Mouse (Mus musculus): ENCODE data around the gene Slc16a3. TPM values are rescaled to one million over a fixed set of nuclear protein-coding genes. Genes with fewer than 3 reads are reported as not detected.

The Slc16a3 gene
- polyA plus RNA-seq, 1 experiment from 2014 or later, result 21.9 TPM

DNA sequence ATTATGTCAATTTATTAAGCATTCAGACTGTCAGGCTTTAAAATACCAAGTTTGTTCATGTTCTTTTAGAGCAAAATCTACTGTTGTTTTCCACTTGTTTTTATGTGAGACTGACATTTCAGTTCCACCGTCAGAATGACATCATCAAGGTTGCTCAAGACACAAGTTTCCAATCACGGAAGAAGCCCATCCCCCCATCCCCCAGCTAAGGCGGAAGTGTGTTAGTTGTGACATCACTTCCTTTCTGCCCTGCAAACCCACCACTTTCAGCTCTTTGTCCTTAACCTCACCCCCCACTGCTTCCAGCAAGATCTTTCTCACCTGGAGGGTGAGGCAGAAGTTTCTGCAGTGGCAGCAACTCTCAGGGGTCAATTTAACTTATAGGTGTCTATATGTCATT, 31.8 kb upstream of the Slc16a3 start:
- Histone ChIP-seq H3K4me2 (replicated peaks; ENCODE audit: low read depth, low read length) (no peak overlapping the region), H3K27me3 (ENCODE audit: control insufficient read depth, insufficient read depth, low read length) (no peaks in the 10 kb centered on the region), H3K27ac (ENCODE audit: low read depth, low read length) (no peak overlapping the region), H3K4me3 (ENCODE audit: low read length) (no peak overlapping the region), H3K9me3 (ENCODE audit: control insufficient read depth, low read length) (no peaks in the 10 kb centered on the region), H3K4me1 (ENCODE audit: control insufficient read depth, insufficient read depth, low read length) (no peaks in the 10 kb centered on the region), H3K9ac (ENCODE audit: low read depth, low read length) (no peak overlapping the region), H3K36me3 (ENCODE audit: control insufficient read depth, insufficient read depth, low read length) (peaks cover 30% of the 10 kb centered on the region; the same call in 1 of the 2 replicates)
- 79% methylated on average over 3 of the region's 3 CpGs for WGBS
- no peak for ATAC-seq (ENCODE audit: low FRiP score, low TSS enrichment)

DNA sequence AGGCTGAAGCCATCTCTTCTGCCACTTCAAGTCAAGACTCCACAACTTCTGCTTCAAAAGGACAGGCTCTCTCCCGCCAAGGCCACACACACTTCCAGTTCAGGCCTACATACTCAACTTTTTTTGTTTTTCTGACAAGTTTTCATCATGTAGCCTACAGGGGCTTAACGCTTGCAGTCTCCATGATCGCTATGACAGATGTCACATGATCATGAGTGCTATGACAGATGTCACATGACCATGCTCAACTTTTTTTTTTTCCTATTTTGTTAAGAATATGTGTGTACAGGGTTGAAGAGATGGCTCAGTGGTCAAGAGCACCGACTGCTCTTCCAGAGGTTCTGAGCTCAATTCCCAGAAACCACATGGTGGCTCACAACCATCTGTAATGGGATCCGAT, 30.5 kb upstream of the Slc16a3 start:
- H3K9ac ChIP-seq (ENCODE audit: low read depth, low read length), result no peak overlapping the region
- H3K27ac ChIP-seq (ENCODE audit: low read depth, low read length), result no peak overlapping the region
- H3K4me3 ChIP-seq (ENCODE audit: low read length), result no peak overlapping the region
- 98% methylated on average over 5 of the region's 5 CpGs for WGBS
- no peaks in the 10 kb centered on the region for H3K4me1 ChIP-seq (ENCODE audit: control insufficient read depth, insufficient read depth, low read length)
- peaks cover 30% of the 10 kb centered on the region for H3K36me3 ChIP-seq (ENCODE audit: control insufficient read depth, insufficient read depth, low read length)
- H3K9me3 ChIP-seq (ENCODE audit: control insufficient read depth, low read length), result no peaks in the 10 kb centered on the region
- H3K4me2 ChIP-seq (replicated peaks; ENCODE audit: low read depth, low read length), result no peak overlapping the region
- H3K27me3 ChIP-seq (ENCODE audit: control insufficient read depth, insufficient read depth, low read length), result no peaks in the 10 kb centered on the region
- no peak for ATAC-seq (ENCODE audit: low FRiP score, low TSS enrichment)

- Histone ChIP-seq H3K4me1 (ENCODE audit: control insufficient read depth, insufficient read depth, low read length) (no peaks in the 10 kb centered on the region), H3K9me3 (ENCODE audit: control insufficient read depth, low read length) (no peaks in the 10 kb centered on the region), H3K36me3 (ENCODE audit: control insufficient read depth, insufficient read depth, low read length) (peaks cover 38% of the 10 kb centered on the region), H3K4me3 (ENCODE audit: low read length) (no peak overlapping the region), H3K9ac (ENCODE audit: low read depth, low read length) (no peak overlapping the region), H3K27me3 (ENCODE audit: control insufficient read depth, insufficient read depth, low read length) (no peaks in the 10 kb centered on the region), H3K27ac (ENCODE audit: low read depth, low read length) (no peak overlapping the region), H3K4me2 (replicated peaks; ENCODE audit: low read depth, low read length) (no peak overlapping the region)
- no peak for ATAC-seq (ENCODE audit: low FRiP score, low TSS enrichment)
- 93% methylated on average over 3 of the region's 3 CpGs for WGBS
Observed at GRCm38 (mm10) chr11:120922528-120922927, 25.8 kb upstream of the Slc16a3 start.

GRCm38 (mm10) chr11:120928468-120928867, 19.8 kb upstream of the Slc16a3 start:
- no peak overlapping the region for H3K27ac ChIP-seq (ENCODE audit: low read depth, low read length)
- no peak overlapping the region for H3K4me3 ChIP-seq (ENCODE audit: low read length)
- no peak overlapping the region for H3K4me2 ChIP-seq (replicated peaks; ENCODE audit: low read depth, low read length)
- no peak overlapping the region for H3K9ac ChIP-seq (ENCODE audit: low read depth, low read length)
- H3K4me1 ChIP-seq (ENCODE audit: control insufficient read depth, insufficient read depth, low read length), result 0 out of 2 replicates have a peak, but pooled peaks cover 2% of the 10 kb centered on the region
- no peak for ATAC-seq (ENCODE audit: low FRiP score, low TSS enrichment)
- 85% methylated on average over 4 of the region's 4 CpGs for WGBS
- H3K9me3 ChIP-seq (ENCODE audit: control insufficient read depth, low read length), result no peaks in the 10 kb centered on the region
- peaks cover 7% of the 10 kb centered on the region; the same call in 1 of the 2 replicates for H3K36me3 ChIP-seq (ENCODE audit: control insufficient read depth, insufficient read depth, low read length)
- H3K27me3 ChIP-seq (ENCODE audit: control insufficient read depth, insufficient read depth, low read length), result no peaks in the 10 kb centered on the region

DNA sequence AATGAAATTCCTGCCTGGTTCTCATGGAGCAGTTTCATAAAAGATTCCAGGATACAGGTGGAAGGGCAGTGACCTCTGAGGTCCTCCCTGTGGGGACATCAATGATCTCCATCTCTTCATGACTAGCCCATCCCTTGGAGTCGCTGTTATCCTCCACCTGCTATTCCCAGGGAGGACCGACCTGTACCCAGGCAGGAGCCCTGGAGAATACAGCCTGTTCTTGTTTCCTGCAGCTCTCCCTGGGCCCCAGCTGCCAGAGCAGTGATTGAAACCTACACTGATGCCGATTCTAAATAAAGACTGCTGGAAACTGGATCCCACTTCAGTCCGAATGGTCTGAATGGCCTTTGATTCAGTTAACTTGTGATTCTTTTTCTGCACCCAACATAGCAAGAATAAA, 16.8 kb upstream of the Slc16a3 start:
- 89% methylated on average over 4 of the region's 4 CpGs for WGBS
- Histone ChIP-seq H3K9ac (ENCODE audit: low read depth, low read length) (no peak overlapping the region), H3K4me1 (ENCODE audit: control insufficient read depth, insufficient read depth, low read length) (0 out of 2 replicates have a peak, but pooled peaks cover 2% of the 10 kb centered on the region), H3K4me3 (ENCODE audit: low read length) (no peak overlapping the region), H3K4me2 (replicated peaks; ENCODE audit: low read depth, low read length) (no peak overlapping the region), H3K27ac (ENCODE audit: low read depth, low read length) (no peak overlapping the region), H3K36me3 (ENCODE audit: control insufficient read depth, insufficient read depth, low read length) (peaks cover under 1% of the 10 kb centered on the region; the same call in 1 of the 2 replicates), H3K27me3 (ENCODE audit: control insufficient read depth, insufficient read depth, low read length) (no peaks in the 10 kb centered on the region), H3K9me3 (ENCODE audit: control insufficient read depth, low read length) (no peaks in the 10 kb centered on the region)
- ATAC-seq (ENCODE audit: low FRiP score, low TSS enrichment), result no peak

- peak within 1 kb of the TSS; percentile 81 for H3K4me2 ChIP-seq (replicated peaks; ENCODE audit: low read depth, low read length)
- H3K4me3 ChIP-seq (ENCODE audit: low read length), result peak within 1 kb of the TSS; percentile 86
- H3K27me3 ChIP-seq (ENCODE audit: control insufficient read depth, insufficient read depth, low read length), result no peaks in the 10 kb centered on the region
- no peaks in the 10 kb centered on the region for H3K36me3 ChIP-seq (ENCODE audit: control insufficient read depth, insufficient read depth, low read length)
- ATAC-seq (ENCODE audit: low FRiP score, low TSS enrichment), result peak; percentile 92
- no peaks in the 10 kb centered on the region for H3K9me3 ChIP-seq (ENCODE audit: control insufficient read depth, low read length)
- WGBS, result 9% methylated on average over 44 of the region's 44 CpGs
- 0 out of 2 replicates have a peak, but pooled peaks cover 2% of the 10 kb centered on the region for H3K4me1 ChIP-seq (ENCODE audit: control insufficient read depth, insufficient read depth, low read length)
- H3K9ac ChIP-seq (ENCODE audit: low read depth, low read length), result peak within 1 kb of the TSS; percentile 75
- no peak within 1 kb of the TSS for H3K27ac ChIP-seq (ENCODE audit: low read depth, low read length)
Observed at GRCm38 (mm10) chr11:120932564-120933398, 15.5 kb upstream of the Slc16a3 start, which contains the start of gene Ccdc57. Gene Ccdc57 (minus strand): TSS chr11:120932872.

GRCm38 (mm10) chr11:120937976-120938375, 10.3 kb upstream of the Slc16a3 start:
- 95% methylated on average over 1 of the region's 1 CpGs for WGBS
- Histone ChIP-seq H3K27me3 (ENCODE audit: control insufficient read depth, insufficient read depth, low read length) (no peaks in the 10 kb centered on the region), H3K4me2 (replicated peaks; ENCODE audit: low read depth, low read length) (no peak overlapping the region), H3K4me1 (ENCODE audit: control insufficient read depth, insufficient read depth, low read length) (no peaks in the 10 kb centered on the region), H3K9me3 (ENCODE audit: control insufficient read depth, low read length) (no peaks in the 10 kb centered on the region), H3K9ac (ENCODE audit: low read depth, low read length) (no peak overlapping the region), H3K27ac (ENCODE audit: low read depth, low read length) (no peak overlapping the region), H3K36me3 (ENCODE audit: control insufficient read depth, insufficient read depth, low read length) (no peaks in the 10 kb centered on the region), H3K4me3 (ENCODE audit: low read length) (no peak overlapping the region)
- ATAC-seq (ENCODE audit: low FRiP score, low TSS enrichment), result no peak

DNA sequence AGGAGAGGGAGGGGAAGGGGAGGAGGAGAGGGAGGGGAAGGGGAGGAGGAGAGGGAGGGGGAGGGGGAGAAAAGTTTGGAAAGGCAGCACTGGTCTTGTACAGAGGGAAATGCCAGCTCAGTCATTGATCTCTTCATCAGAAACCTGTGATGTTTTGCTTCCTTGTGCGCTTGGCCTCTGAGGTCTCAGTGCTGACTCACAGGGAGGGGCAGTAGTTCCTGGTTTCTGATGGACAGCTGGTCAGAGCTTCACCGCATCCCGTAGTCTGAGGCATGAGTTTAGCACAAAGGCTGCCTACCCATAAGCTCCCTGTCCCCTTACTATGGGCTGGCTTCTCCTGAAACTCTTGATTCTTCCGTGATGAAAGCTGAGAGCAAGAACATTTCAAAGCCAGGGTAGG, 9.5 kb upstream of the Slc16a3 start:
- Histone ChIP-seq H3K4me2 (replicated peaks; ENCODE audit: low read depth, low read length) (no peak overlapping the region), H3K27ac (ENCODE audit: low read depth, low read length) (no peak overlapping the region), H3K4me3 (ENCODE audit: low read length) (no peak overlapping the region)

DNA sequence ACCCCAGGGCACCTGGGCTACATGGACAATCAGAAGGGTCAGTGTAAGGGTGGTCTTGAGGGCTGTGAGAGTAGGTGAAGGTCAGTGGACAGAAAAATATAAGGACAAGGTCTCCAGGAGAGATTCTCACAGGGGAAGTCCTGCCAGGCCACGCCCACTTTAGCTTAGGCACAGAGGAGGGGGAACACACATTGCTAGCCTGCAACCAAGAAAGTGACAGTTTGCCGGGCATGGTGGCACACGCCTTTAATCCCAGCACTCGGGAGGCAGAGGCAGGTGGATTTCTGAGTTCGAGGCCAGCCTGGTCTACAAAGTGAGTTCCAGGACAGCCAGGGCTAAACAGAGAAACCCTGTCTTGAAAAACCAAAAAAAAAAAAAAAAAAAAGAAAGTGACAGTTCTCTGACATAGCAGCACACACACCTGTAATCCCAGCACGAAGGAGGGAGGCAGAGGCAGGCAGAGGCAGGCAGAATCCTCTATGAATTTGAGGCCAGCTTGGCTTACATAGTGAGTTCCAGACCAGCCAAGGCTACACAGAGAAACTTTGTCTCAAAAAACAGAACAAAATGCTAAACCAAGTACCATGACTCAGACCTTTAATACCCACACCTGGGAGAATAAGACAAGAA, 8.5 kb upstream of the Slc16a3 start:
- 58% methylated on average over 6 of the region's 6 CpGs for WGBS
- H3K9me3 ChIP-seq (ENCODE audit: control insufficient read depth, low read length), result no peaks in the 10 kb centered on the region
- no peak for ATAC-seq (ENCODE audit: low FRiP score, low TSS enrichment)
- no peak overlapping the region for H3K9ac ChIP-seq (ENCODE audit: low read depth, low read length)
- H3K4me2 ChIP-seq (replicated peaks; ENCODE audit: low read depth, low read length), result no peak overlapping the region
- H3K36me3 ChIP-seq (ENCODE audit: control insufficient read depth, insufficient read depth, low read length), result no peaks in the 10 kb centered on the region
- no peak overlapping the region for H3K27ac ChIP-seq (ENCODE audit: low read depth, low read length)
- H3K4me3 ChIP-seq (ENCODE audit: low read length), result no peak overlapping the region
- H3K27me3 ChIP-seq (ENCODE audit: control insufficient read depth, insufficient read depth, low read length), result no peaks in the 10 kb centered on the region
- no peaks in the 10 kb centered on the region for H3K4me1 ChIP-seq (ENCODE audit: control insufficient read depth, insufficient read depth, low read length)

More for the DNA sequence above, 9.5 kb upstream of the Slc16a3 start:
- Histone ChIP-seq H3K4me1 (ENCODE audit: control insufficient read depth, insufficient read depth, low read length) (no peaks in the 10 kb centered on the region), H3K9me3 (ENCODE audit: control insufficient read depth, low read length) (no peaks in the 10 kb centered on the region), H3K36me3 (ENCODE audit: control insufficient read depth, insufficient read depth, low read length) (no peaks in the 10 kb centered on the region), H3K27me3 (ENCODE audit: control insufficient read depth, insufficient read depth, low read length) (no peaks in the 10 kb centered on the region), H3K9ac (ENCODE audit: low read depth, low read length) (no peak overlapping the region)
- WGBS, result 41% methylated on average over 4 of the region's 4 CpGs
- no peak for ATAC-seq (ENCODE audit: low FRiP score, low TSS enrichment)
